Mouse (Mus musculus): Measurements from ENCODE around the gene Gm21818. TPM values are rescaled to one million over a fixed set of nuclear protein-coding genes. Genes with fewer than 3 reads are reported as not detected.
A peak's percentile ranks its signal among the peaks of the same experiment; 100 is the strongest.
"Not testable (repeated sequence)": the region's sequence is repeated elsewhere in the genome, so short reads cannot be mapped to it uniquely, and the experiment has no call there.

The Gm21818 gene
- total RNA-seq, 1 experiment = 26.5 TPM

GRCm38 (mm10) chr13:120220922-120221321, 48.7 kb downstream of the Gm21818 start:
- not testable (repeated sequence) for H3K36me3 ChIP-seq (ENCODE audit: control insufficient read depth, insufficient read depth, low read length, poor library complexity, severe bottlenecking); H3K9me3 ChIP-seq (ENCODE audit: control insufficient read depth, insufficient read depth, low read depth, low read length); H3K4me1 ChIP-seq (ENCODE audit: control insufficient read depth in 2 of 2, insufficient read depth in 2 of 2, low read length in 2 of 2, poor library complexity in 1 of 2); H3K27ac ChIP-seq (ENCODE audit: insufficient read depth, low read depth, low read length, poor library complexity, severe bottlenecking); H3K4me3 ChIP-seq (ENCODE audit: insufficient read depth in 1 of 2, low read depth in 1 of 2, low read length in 2 of 2, poor library complexity in 1 of 2, severe bottlenecking in 1 of 2); DNase-seq (ENCODE audit: low read depth, low spot score); H3K9ac ChIP-seq (ENCODE audit: insufficient read depth, low read depth, low read length, poor library complexity, severe bottlenecking)
- in situ Hi-C loops (cut with MboI; ENCODE audit: low sequenced_read_pairs in 2 of 2, unreplicated experiment in 2 of 2) = loop anchor here in 1 of 2 experiments (10.0 kb wide), 1 partner anchor 386 kb away; the partner anchor contains the start of genes AF067063 and D13Ertd608e

GRCm38 (mm10) chr13:120223012-120223659, 50.9 kb downstream of the Gm21818 start:
- H3K4me3 ChIP-seq (ENCODE audit: insufficient read depth in 1 of 2, low read depth in 1 of 2, low read length in 2 of 2, poor library complexity in 1 of 2, severe bottlenecking in 1 of 2) = 0 out of 4 replicates have a peak overlapping the region, but pooled peaks of 1 of the 2 experiments have one; percentile 3
- not testable (repeated sequence) for H3K9ac ChIP-seq (ENCODE audit: insufficient read depth, low read depth, low read length, poor library complexity, severe bottlenecking); DNase-seq (ENCODE audit: low read depth, low spot score); H3K27ac ChIP-seq (ENCODE audit: insufficient read depth, low read depth, low read length, poor library complexity, severe bottlenecking); H3K9me3 ChIP-seq (ENCODE audit: control insufficient read depth, insufficient read depth, low read depth, low read length); H3K4me1 ChIP-seq (ENCODE audit: control insufficient read depth in 2 of 2, insufficient read depth in 2 of 2, low read length in 2 of 2, poor library complexity in 1 of 2); H3K36me3 ChIP-seq (ENCODE audit: control insufficient read depth, insufficient read depth, low read length, poor library complexity, severe bottlenecking)
- in situ Hi-C loops (cut with MboI; ENCODE audit: low sequenced_read_pairs in 2 of 2, unreplicated experiment in 2 of 2) = loop anchor here in 1 of 2 experiments (10.0 kb wide), 1 partner anchor 388 kb away; the partner anchor contains the start of genes AF067063 and D13Ertd608e

Other genes with a start within 250 kb of the Gm21818 start
- 158 and 220 TPM in 2 replicates for gene Gm21761, start 243.2 kb upstream of the Gm21818 start, total RNA-seq (2012; rRNA removed)
- gene B020031M17Rik, start 221.6 kb upstream of the Gm21818 start, total RNA-seq (2012; rRNA removed) = 7.9 and 14.1 TPM in 2 replicates
- gene Gm36079, start 145.4 kb upstream of the Gm21818 start, total RNA-seq (2012; rRNA removed) = not detected in 2 replicates
- gene Gm21188, start 120.2 kb upstream of the Gm21818 start, total RNA-seq (2012; rRNA removed) = not detected in 2 replicates
- gene Gm20767, start 32.2 kb upstream of the Gm21818 start, total RNA-seq (2012; rRNA removed) = 46.3 and 59.5 TPM in 2 replicates
- gene Gm21762, start 43.5 kb downstream of the Gm21818 start, total RNA-seq (2012; rRNA removed) = 0.74 TPM in 1 of 2 replicates, not detected in the other
- 0.49 TPM in 1 of 2 replicates, not detected in the other for gene Gm21731, start 66.7 kb downstream of the Gm21818 start, total RNA-seq (2012; rRNA removed)
- 3.3 and 4.1 TPM in 2 replicates for gene AF067061, start 90.7 kb downstream of the Gm21818 start, total RNA-seq (2012; rRNA removed)
- 4.8 and 5.3 TPM in 2 replicates for gene BC147527, start 128.0 kb downstream of the Gm21818 start, total RNA-seq (2012; rRNA removed)
- gene Tcstv3, start 144.4 kb downstream of the Gm21818 start, total RNA-seq (2012; rRNA removed) = 8.7 and 15.2 TPM in 2 replicates